Mouse (Mus musculus): ENCODE results near the gene Lrp4.

Lrp4 gene

GRCm38 (mm10) chr2:91457259-91457655 is at the start of gene Lrp4:
Gene Lrp4 (plus strand): TSS chr2:91457511.
- DNase-seq = no peak

- no peak for DNase-seq
Measured at GRCm38 (mm10) chr2:91408031-91408430, 49.3 kb upstream of the Lrp4 start.

DNA sequence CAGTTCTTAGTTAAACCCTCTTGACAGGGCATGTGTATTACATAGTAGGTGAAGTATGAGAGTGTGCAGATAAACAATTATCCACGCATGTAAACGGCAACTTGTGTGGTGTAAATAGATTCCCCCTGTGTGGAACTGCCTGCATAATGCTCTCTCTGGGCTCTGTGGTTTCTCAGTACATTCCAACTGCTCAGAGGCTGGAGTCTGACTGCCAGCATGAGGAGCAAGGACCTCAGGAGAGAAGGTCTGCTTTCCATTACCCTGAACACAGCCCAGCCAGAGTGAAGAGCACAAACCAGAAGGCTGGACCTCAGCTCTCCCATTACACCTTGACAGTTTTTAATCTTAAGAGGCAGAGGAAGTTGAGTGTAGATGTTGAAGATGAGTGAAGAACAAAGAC is 45.8 kb upstream of the Lrp4 start:
- no peak for DNase-seq

DNA sequence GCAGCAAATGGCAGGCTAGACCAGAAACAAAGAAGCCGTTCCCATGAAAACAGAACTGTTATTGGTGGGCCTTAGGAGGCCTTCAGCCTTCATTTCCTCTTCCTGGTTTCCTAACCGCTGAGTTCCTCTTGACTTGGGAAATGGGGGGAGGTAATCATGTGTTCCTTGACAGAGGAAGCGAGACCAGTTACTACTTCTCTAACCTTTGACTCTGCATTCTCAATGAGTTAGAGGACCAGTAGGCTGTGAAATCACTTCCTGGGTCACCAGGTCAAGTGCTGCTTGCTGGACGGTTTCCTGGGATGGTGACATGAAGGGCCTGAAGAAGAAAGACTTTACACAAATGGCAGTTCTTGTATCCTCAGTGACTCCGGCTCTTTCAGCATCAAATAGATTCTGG is 45.0 kb upstream of the Lrp4 start:
- DNase-seq = no peak

DNA sequence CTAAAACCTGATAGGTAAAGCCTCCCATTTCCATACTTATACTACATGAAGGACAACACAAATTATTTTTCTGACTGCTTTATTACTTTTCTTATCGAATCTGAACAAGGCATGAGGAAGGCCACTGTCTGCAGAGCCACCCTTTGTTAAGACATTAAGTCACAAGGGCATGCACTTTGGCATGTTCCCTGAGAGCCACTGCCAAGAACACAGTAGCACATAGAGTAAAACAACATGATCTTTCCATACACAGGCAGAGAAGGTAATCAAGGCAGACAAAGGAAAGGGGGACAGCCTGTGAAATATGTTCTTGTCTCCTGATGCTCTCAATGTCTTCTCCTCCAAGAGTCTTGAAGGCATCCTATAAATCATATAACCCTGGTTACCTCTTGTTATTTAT is 43.5 kb upstream of the Lrp4 start:
- DNase-seq = no peak

- DNase-seq = no peak
Measured at GRCm38 (mm10) chr2:91421641-91422040, 35.7 kb upstream of the Lrp4 start.

DNA sequence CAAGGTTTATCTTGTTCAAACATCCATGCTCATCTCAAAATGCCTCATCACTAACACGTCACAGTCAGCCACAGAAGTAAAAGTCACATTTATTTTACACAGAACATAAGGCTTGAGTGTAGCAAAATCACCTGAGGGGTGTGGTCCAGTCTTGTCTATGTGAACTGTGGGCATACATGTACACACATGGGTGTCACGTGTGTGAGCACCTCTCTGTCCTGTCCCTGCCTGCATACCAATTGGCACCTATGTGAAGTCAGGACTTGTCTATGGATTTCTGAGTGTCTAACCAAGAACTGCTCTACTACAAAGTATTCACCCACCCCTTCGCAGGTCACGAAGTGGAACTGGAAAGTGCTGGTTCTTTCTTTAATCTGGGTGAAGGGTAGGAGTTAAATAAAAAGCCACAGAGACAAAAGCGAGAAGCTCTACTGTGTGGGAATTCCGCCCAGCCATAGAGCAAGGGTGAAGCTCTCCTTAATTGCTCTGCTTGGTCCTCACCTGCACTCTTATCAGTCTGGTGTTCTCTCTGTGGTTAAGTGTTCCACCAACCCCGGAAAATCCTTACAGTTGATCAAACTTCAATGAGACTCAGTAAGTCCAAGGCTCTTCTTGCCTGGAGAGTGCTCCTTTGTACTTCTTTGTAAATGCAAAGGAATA is 33.1 kb upstream of the Lrp4 start:
- no peak for DNase-seq

GRCm38 (mm10) chr2:91426321-91426720 is 31.0 kb upstream of the Lrp4 start:
- no peak for DNase-seq

GRCm38 (mm10) chr2:91429146-91429545 is 28.2 kb upstream of the Lrp4 start:
- DNase-seq = no peak

DNA sequence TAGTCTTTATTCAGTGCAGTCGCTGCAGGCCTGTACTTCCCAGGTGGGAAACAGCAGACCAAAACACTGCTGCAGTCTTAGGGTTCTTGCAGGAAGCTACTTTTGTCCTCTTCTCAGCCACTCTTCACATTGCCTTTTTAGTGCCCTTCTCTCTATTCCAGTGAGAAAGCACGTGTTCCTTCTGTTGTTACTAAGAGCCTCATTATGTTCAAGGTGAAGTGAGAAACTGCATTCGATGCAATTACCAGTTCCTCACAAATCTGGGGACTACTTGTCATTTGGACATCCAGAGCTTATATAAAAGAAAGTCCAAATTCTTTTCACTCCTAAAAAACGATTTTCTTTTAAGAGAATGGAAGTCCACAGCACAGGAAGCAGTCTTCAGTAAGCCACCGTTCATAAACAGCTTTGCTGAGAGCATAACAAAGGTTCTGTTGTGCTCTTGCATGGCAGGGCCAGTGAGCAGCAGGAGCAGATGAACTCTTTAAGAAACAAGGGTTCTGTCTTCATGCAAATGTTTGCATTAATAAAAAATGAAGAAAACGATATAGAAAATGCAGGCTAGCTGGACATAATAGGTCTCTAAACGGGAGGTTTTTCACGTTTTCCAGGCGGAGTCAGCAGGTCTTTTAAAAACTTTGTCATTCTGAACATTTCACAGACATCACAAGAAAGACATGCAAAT is 27.3 kb upstream of the Lrp4 start:
- DNase-seq = no peak

GRCm38 (mm10) chr2:91430600-91430919 is 26.8 kb upstream of the Lrp4 start:
- no peak for DNase-seq

DNA sequence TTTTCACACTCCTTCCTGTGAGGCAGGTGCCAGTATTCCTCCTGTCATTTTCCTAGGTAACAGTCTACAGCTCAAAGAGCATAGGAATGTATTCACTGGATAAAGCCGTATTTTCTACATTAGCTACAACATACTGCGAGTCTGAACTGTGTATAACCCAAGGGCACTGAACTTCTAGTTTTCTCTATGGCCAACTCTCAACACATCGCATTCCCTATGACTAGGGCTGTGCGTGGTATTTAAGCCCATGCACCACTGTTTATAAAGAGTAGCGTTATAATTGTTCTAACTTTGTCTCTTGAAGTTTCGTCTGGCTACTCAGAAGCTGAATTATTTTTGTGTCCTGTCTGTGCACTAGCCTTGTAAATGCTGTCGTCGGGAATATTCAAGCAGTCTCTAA is 20.6 kb upstream of the Lrp4 start:
- DNase-seq = no peak

GRCm38 (mm10) chr2:91437116-91437815 is 20.0 kb upstream of the Lrp4 start:
- no peak for DNase-seq

- no peak for DNase-seq
Measured at GRCm38 (mm10) chr2:91439271-91439670, 18.0 kb upstream of the Lrp4 start.

DNA sequence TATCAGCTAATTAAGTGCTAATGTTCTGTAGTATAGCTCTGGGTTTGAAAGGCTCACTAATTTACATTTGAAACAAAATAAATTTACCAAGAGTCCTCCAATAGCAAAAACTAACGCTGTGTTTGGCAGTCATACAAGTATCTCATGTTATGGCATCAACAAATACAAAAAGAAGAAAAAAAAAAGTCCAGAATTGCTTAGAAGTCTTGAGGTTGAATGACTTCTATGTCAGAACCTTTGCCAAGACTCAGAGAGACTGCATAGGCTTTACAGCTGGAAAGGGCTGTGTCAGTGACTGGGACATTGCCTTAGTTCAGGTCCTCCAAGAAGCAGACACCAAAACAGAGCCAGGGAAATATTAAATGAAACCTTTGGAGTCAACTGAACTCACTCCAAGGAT is 17.4 kb upstream of the Lrp4 start:
- no peak for DNase-seq

- no peak for DNase-seq
Measured at GRCm38 (mm10) chr2:91440686-91441085, 16.6 kb upstream of the Lrp4 start.

- DNase-seq = no peak
Measured at GRCm38 (mm10) chr2:91441715-91442114, 15.6 kb upstream of the Lrp4 start.

GRCm38 (mm10) chr2:91442241-91442640 is 15.1 kb upstream of the Lrp4 start:
- no peak for DNase-seq

DNA sequence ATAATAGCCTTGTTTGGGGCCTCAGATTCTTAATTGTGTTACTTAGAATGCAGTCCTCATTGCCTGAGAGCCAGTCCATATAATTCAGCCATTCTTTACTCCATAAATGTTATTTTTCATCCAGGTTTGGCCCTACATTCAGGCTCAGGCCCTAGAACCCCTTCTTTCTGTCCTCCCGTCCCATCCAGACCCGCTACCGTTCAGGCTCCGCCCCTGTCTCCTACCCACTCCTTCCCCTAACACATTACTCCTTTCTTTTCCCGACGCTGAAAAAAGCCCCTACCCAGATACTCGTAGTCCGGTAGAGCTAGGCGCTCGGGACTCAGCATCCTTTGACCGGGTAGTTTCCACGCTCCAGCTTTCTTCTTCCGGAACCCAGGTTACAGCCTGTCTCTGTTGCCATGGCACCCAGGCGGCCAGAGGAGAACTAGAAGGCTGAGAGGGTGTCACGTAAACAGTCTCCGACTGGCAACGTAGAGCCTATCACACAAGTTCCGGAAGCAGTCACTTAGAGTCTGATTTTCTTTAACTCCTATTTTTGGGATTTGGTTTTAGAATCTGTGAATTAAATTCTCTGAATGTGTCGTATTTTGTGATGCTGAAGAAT is 12.9 kb upstream of the Lrp4 start, which contains the start of gene 1110051M20Rik:
Gene 1110051M20Rik (minus strand): TSS at position 419 of the 607 bp plus-strand sequence.
- peak; percentile 83 for DNase-seq

- DNase-seq = no peak
Measured at GRCm38 (mm10) chr2:91449662-91450061, 7.6 kb upstream of the Lrp4 start.

- no peak for DNase-seq
Measured at GRCm38 (mm10) chr2:91450316-91450715, 7.0 kb upstream of the Lrp4 start.

DNA sequence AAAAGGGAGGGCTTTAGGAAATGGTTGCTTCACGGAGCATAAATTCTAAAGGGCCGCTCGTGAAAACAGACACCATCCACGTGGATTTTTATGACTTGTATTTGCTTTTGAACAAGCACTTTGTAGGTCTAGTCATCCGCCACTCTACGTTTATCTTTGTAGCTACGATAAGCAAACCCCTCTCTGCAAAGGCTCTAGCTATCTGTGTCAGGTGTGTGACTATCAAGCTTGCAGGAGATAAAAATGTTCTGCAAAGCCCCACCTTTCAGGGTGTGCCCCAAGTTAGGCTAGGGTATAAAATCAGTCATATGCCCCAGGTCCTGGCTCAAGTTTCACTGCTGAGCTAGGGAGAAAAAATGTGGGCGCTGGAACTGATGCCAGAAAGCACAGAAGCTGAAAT is 4.7 kb upstream of the Lrp4 start:
- DNase-seq = no peak

DNA sequence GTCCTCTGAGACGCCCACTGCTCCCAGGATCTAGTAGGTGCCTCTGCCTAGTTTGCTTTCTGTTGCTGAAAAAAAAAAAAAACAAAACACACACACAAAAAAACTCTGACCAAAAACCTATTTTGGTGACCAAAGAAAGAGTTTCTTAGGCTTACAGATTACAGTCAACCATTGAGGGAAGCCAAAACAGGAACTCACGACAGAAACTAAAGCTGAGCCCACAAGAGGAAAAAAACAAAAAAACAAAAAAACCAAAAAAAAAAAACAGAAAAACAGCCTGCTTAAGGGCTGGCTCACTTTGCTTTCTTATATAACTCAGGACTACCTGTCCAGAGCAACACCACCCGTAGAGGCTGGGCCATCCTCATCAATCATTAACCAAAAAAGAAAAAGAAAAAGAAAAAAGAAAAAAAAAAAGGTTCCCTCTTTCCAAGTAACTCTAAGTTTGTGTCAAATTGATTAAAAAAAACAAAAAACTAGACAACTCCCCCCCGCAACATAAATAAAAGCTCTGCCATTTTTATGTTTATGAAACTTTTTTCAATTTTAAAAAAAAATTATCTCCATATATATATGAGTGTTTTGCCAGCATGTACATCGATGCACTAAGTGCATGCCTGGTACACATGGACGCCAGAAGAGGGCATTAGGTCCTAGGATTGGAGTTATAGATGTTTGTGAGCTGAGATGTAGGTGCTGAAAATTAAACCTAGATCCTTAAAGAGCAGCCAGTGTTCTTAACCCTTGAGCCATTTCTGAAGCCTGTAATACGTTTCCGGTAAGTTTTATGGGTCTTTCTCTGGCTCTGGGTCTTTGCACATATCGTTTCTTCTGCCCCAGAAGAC is 3.9 kb upstream of the Lrp4 start:
- DNase-seq = no peak

Data from thymus, postnatal 25 days (tissue).